Mouse (Mus musculus): ENCODE measurements around the gene Arfgap3.
"Not testable (repeated sequence)": the region's sequence is repeated elsewhere in the genome, so short reads cannot be mapped to it uniquely, and the experiment has no call there.

Arfgap3 gene

GRCm38 (mm10) chr15:83296050-83296449 is 54.0 kb downstream of the Arfgap3 start:
- no peak for DNase-seq (ENCODE audit: low spot score in 2 of 2)

- DNase-seq (ENCODE audit: low spot score in 2 of 2), result no peak
These were observed 55.1 kb downstream of the Arfgap3 start for GRCm38 (mm10) chr15:83294954-83295353.

- no peak for DNase-seq (ENCODE audit: low spot score in 2 of 2)
These were observed 56.1 kb downstream of the Arfgap3 start for GRCm38 (mm10) chr15:83293706-83294645.

- no peak for DNase-seq (ENCODE audit: low spot score in 2 of 2)
These were observed 56.9 kb downstream of the Arfgap3 start for GRCm38 (mm10) chr15:83293144-83293543.

- DNase-seq (ENCODE audit: low spot score in 2 of 2), result no peak
These were observed 57.6 kb downstream of the Arfgap3 start for GRCm38 (mm10) chr15:83292261-83293056.

- no peak for DNase-seq (ENCODE audit: low spot score in 2 of 2)
These were observed 59.1 kb downstream of the Arfgap3 start for GRCm38 (mm10) chr15:83290899-83291298.

GRCm38 (mm10) chr15:83284828-83285227 is 65.2 kb downstream of the Arfgap3 start:
- no peak for DNase-seq (ENCODE audit: low spot score in 2 of 2)

- DNase-seq (ENCODE audit: low spot score in 2 of 2), result no peak
These were observed 67.7 kb downstream of the Arfgap3 start for GRCm38 (mm10) chr15:83282397-83282796.

GRCm38 (mm10) chr15:83281303-83281702 is 68.7 kb downstream of the Arfgap3 start:
- DNase-seq (ENCODE audit: low spot score in 2 of 2), result no peak

GRCm38 (mm10) chr15:83278579-83278978 is 71.5 kb downstream of the Arfgap3 start:
- no peak for DNase-seq (ENCODE audit: low spot score in 2 of 2)

- no peak for DNase-seq (ENCODE audit: low spot score in 2 of 2)
These were observed 72.6 kb downstream of the Arfgap3 start for GRCm38 (mm10) chr15:83277451-83277850.

- not testable (repeated sequence) for DNase-seq (ENCODE audit: low spot score in 2 of 2)
These were observed 75.8 kb downstream of the Arfgap3 start for GRCm38 (mm10) chr15:83274237-83274636.

GRCm38 (mm10) chr15:83273017-83273416 is 77.0 kb downstream of the Arfgap3 start:
- DNase-seq (ENCODE audit: low spot score in 2 of 2), result no peak

- DNase-seq (ENCODE audit: low spot score in 2 of 2), result not testable (repeated sequence)
These were observed 78.8 kb downstream of the Arfgap3 start for GRCm38 (mm10) chr15:83271221-83271620.

- DNase-seq (ENCODE audit: low spot score in 2 of 2), result not testable (repeated sequence)
These were observed 80.1 kb downstream of the Arfgap3 start for GRCm38 (mm10) chr15:83269985-83270384.

GRCm38 (mm10) chr15:83268428-83268827 is 81.6 kb downstream of the Arfgap3 start:
- DNase-seq (ENCODE audit: low spot score in 2 of 2), result peak in 1 of 2 experiments; percentile 36

- no peak for DNase-seq (ENCODE audit: low spot score in 2 of 2)
These were observed 84.8 kb downstream of the Arfgap3 start for GRCm38 (mm10) chr15:83265269-83265668.

GRCm38 (mm10) chr15:83263405-83263804 is 86.6 kb downstream of the Arfgap3 start:
- no peak for DNase-seq (ENCODE audit: low spot score in 2 of 2)

- no peak for DNase-seq (ENCODE audit: low spot score in 2 of 2)
These were observed 92.1 kb downstream of the Arfgap3 start for GRCm38 (mm10) chr15:83257906-83258305.

- no peak for DNase-seq (ENCODE audit: low spot score in 2 of 2)
These were observed 93.6 kb downstream of the Arfgap3 start for GRCm38 (mm10) chr15:83256491-83256890.

- DNase-seq (ENCODE audit: low spot score in 2 of 2), result no peak
These were observed 94.1 kb downstream of the Arfgap3 start for GRCm38 (mm10) chr15:83255944-83256343.

- no peak for DNase-seq (ENCODE audit: low spot score in 2 of 2)
These were observed 94.8 kb downstream of the Arfgap3 start for GRCm38 (mm10) chr15:83255191-83255782.
